Mouse (Mus musculus) MEL (cell line): ENCODE data around the gene Isg20l2.

Experiments used
- E2F4 ChIP-seq: IDR thresholded peaks from 2 replicates; pipeline ENCODE4 v1.6.1; 2011; ENCODE audit warnings: low read depth, low read length, improper control_type of control experiment, borderline replicate concordance
- MAFK ChIP-seq: IDR thresholded peaks from 2 replicates; pipeline ENCODE4 v1.6.1; 2011; ENCODE audit warnings: low read depth, mild to moderate bottlenecking, low read length, improper control_type of control experiment, borderline replicate concordance
- POLR2A ChIP-seq, 2 experiments: IDR thresholded peaks; 2 replicates each; pipeline ENCODE4 v1.6.1; 2011 to 2012; ENCODE audit warnings: low read length in 2 of 2, mild to moderate bottlenecking in 2 of 2, control low read depth in 1 of 2, improper control_type of control experiment in 1 of 2, low read depth in 1 of 2, moderate library complexity in 1 of 2; ENCODE audit not compliant: control insufficient read depth in 1 of 2, insufficient read depth in 1 of 2, poor library complexity in 1 of 2
- TAL1 ChIP-seq: IDR thresholded peaks from 2 replicates; pipeline ENCODE4 v1.6.1; 2012; ENCODE audit warnings: mild to moderate bottlenecking, inconsistent platforms, low read length, moderate library complexity, mixed read lengths
- ZNF384 ChIP-seq: IDR thresholded peaks from 2 replicates; pipeline ENCODE4 v1.6.1; 2012; ENCODE audit warnings: low read depth, mild to moderate bottlenecking, inconsistent platforms, low read length, improper control_type of control experiment

DNA sequence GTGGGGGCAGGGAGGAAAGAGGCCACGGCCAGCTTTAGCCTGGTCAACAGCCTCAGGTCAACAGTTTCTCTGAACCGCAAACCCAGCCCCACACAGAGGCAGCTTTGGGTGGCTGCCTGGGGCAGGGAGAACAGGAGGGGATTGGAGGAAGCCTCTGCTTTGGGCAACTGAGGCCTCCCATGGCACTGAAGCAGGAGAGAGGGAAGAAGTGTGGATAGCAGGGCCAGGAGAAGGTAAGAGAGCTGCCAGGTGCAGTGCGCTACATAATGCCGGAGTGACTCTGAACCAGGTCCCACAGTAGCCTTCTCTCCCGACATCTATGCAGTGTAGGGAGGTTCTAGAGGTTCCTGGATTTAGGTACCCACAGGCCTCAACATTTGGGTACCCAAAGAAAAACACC lies 50.6 kb downstream of the Isg20l2 start:
- TF ChIP-seq ZNF384 (no peak), MAFK (no peak), E2F4 (no peak), POLR2A (IDR thresholded peaks at IDR 0.05; ENCODE audit: control insufficient read depth in 1 of 2, insufficient read depth in 1 of 2, low read depth in 1 of 2, low read length in 2 of 2, poor library complexity in 1 of 2) (no peak), TAL1 (no peak)
